Mouse (Mus musculus) limb, embryonic 14.5 days (tissue): Measurements from ENCODE around the gene Rhoh. TPM values are rescaled to one million over a fixed set of nuclear protein-coding genes. Genes with fewer than 3 reads are reported as not detected.

Source experiments
- ATAC-seq: fragments of 200-750 bp; cut with Nextera tagmentation; 2 replicates; pipeline ENCODE4 v1.8.0; 2017; ENCODE audit warnings: low read depth, moderate number of reproducible peaks, moderate TSS enrichment; ENCODE audit not compliant: low FRiP score
- DNase-seq: peaks from one replicate; pipeline ENCODE4 v3.0.0-alpha.2; 2015; ENCODE audit warnings: low spot score
- H3K27ac ChIP-seq: fragments of 300-500 bp; sonication (generic); replicated peaks from 2 replicates; pipeline ENCODE4 v1.5.1; 2014; ENCODE audit warnings: low read depth, mild to moderate bottlenecking, low read length, moderate library complexity, mixed read lengths
- H3K27me3 ChIP-seq: fragments of 300-500 bp; sonication (generic); 2 replicates; pipeline ENCODE4 v1.6.1; 2014; ENCODE audit warnings: low read length, mixed read lengths; ENCODE audit not compliant: control insufficient read depth, insufficient read depth
- H3K36me3 ChIP-seq: fragments of 300-500 bp; sonication (generic); 2 replicates; pipeline ENCODE4 v1.6.1; 2014; ENCODE audit warnings: mild to moderate bottlenecking, low read length, moderate library complexity, mixed read lengths; ENCODE audit not compliant: control insufficient read depth, insufficient read depth
- H3K4me1 ChIP-seq: fragments of 300-500 bp; sonication (generic); 2 replicates; pipeline ENCODE4 v1.6.1; 2014; ENCODE audit warnings: antibody characterized with exemption, low read length, mixed read lengths; ENCODE audit not compliant: control insufficient read depth, insufficient read depth
- H3K4me2 ChIP-seq: fragments of 300-500 bp; sonication (generic); replicated peaks from 2 replicates; pipeline ENCODE4 v1.6.1; 2014; ENCODE audit warnings: low read depth, mild to moderate bottlenecking, low read length, moderate library complexity; ENCODE audit not compliant: severe bottlenecking
- H3K4me3 ChIP-seq: fragments of 300-500 bp; sonication (generic); replicated peaks from 2 replicates; pipeline ENCODE4 v1.5.1; 2014; ENCODE audit warnings: low read length
- H3K9ac ChIP-seq: fragments of 300-500 bp; sonication (generic); 2 replicates; pipeline ENCODE4 v1.6.1; 2014; ENCODE audit warnings: mild to moderate bottlenecking, low read depth, low read length, moderate library complexity; ENCODE audit not compliant: severe bottlenecking
- H3K9me3 ChIP-seq: fragments of 300-500 bp; sonication (generic); 2 replicates; pipeline ENCODE4 v1.6.1; 2016; ENCODE audit warnings: low read length; ENCODE audit not compliant: control insufficient read depth
- POLR2A ChIP-seq: fragments of 200-500 bp; IDR thresholded peaks from 2 replicates; pipeline ENCODE4 v1.8.0; 2012; ENCODE audit warnings: inconsistent platforms, mild to moderate bottlenecking, moderate library complexity, borderline replicate concordance; ENCODE audit not compliant: insufficient read depth, insufficient read length; ENCODE audit errors: extremely low read depth
- WGBS: fragments of 180-500 bp; shearing (Covaris S2); extraction: QIAGEN DNeasy Blood & Tissue Kit; methylation state at CpG from one replicate; pipeline ENCODE4 v1.1.7; 2014; 5-methylcytosine and 5-hydroxymethylcytosine counted together
- polyA plus RNA-seq, 2 experiments: library from polyadenylated mRNA; depleted of rRNA in 1 of 2; stranded (reverse) in 1 of 2; unstranded in 1 of 2; fragments of >200 nt; fragmentation: Nextera tagmentation in 1 of 2; extraction: Ambion mirVana in 1 of 2; gene quantifications; 2 replicates each; pipeline versions ENCODE4 v1.2.1 to v1.2.3; 2012 to 2014

Gene Rhoh
- polyA plus RNA-seq, 2 experiments = 1.4 to 2.0 TPM

- Histone ChIP-seq H3K27me3 (no peaks in the 10 kb centered on the region), H3K9me3 (no peaks in the 10 kb centered on the region), H3K36me3 (no peaks in the 10 kb centered on the region), H3K9ac (no peak overlapping the region), H3K4me3 (no peak overlapping the region), H3K27ac (no peak overlapping the region), H3K4me2 (no peak overlapping the region), H3K4me1 (peaks cover 4% of the 10 kb centered on the region; the same call in 1 of the 2 replicates)
- DNase-seq = no peak
- WGBS = 52% methylated on average over 5 of the region's 5 CpGs
- no peak for ATAC-seq
- no peak for TF ChIP-seq POLR2A
These were observed 22.3 kb downstream of the Rhoh start for GRCm38 (mm10) chr5:65883355-65883754.

GRCm38 (mm10) chr5:65885699-65886443, 24.9 kb downstream of the Rhoh start:
- no peaks in the 10 kb centered on the region for H3K36me3 ChIP-seq
- no peaks in the 10 kb centered on the region for H3K9me3 ChIP-seq
- DNase-seq = no peak
- no peak for ATAC-seq
- H3K9ac ChIP-seq = no peak overlapping the region
- H3K27ac ChIP-seq = no peak overlapping the region
- no peak overlapping the region for H3K4me3 ChIP-seq
- peaks cover 4% of the 10 kb centered on the region; the same call in 1 of the 2 replicates for H3K4me1 ChIP-seq
- TF ChIP-seq POLR2A = no peak
- 89% methylated on average over 15 of the region's 15 CpGs for WGBS
- H3K27me3 ChIP-seq = no peaks in the 10 kb centered on the region
- no peak overlapping the region for H3K4me2 ChIP-seq

DNA sequence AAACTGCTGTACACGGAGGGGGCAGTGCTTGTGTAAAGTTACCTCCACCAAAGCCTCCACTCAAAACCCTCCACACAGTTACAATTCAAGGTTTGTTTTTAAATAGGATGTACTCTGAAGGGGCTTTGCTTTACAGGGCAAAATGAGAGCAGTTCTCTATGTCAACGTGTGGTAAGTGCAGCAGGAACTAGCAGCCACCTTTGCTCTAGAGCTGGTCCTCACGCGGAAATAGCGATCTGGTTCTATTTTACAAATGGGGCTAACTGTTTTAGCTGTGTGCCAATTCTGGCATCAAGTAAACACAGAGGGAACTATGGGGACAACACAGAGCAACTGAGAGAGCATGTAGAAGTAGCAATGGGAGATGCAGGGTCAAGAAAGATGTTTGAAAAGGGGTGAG, 27.1 kb downstream of the Rhoh start:
- Histone ChIP-seq H3K9me3 (no peaks in the 10 kb centered on the region), H3K27ac (no peak overlapping the region)
- 90% methylated on average over 5 of the region's 5 CpGs for WGBS

GRCm38 (mm10) chr5:65888998-65889397, 28.0 kb downstream of the Rhoh start:
- H3K9ac ChIP-seq = no peak overlapping the region
- no peak for DNase-seq
- no peak for ATAC-seq
- no peak overlapping the region for H3K4me2 ChIP-seq
- H3K27me3 ChIP-seq = no peaks in the 10 kb centered on the region
- H3K27ac ChIP-seq = no peak overlapping the region
- H3K4me1 ChIP-seq = no peaks in the 10 kb centered on the region
- TF ChIP-seq POLR2A = no peak
- no peaks in the 10 kb centered on the region for H3K36me3 ChIP-seq
- no peak overlapping the region for H3K4me3 ChIP-seq
- 58% methylated on average over 5 of the region's 5 CpGs for WGBS
- no peaks in the 10 kb centered on the region for H3K9me3 ChIP-seq

More for the DNA sequence above, 27.1 kb downstream of the Rhoh start:
- H3K27me3 ChIP-seq = no peaks in the 10 kb centered on the region
- H3K4me2 ChIP-seq = no peak overlapping the region
- no peak overlapping the region for H3K9ac ChIP-seq
- no peaks in the 10 kb centered on the region for H3K36me3 ChIP-seq
- TF ChIP-seq POLR2A = no peak
- no peak overlapping the region for H3K4me3 ChIP-seq
- H3K4me1 ChIP-seq = 0 out of 2 replicates have a peak, but pooled peaks cover 4% of the 10 kb centered on the region
- DNase-seq (no peak), ATAC-seq (no peak)

DNA sequence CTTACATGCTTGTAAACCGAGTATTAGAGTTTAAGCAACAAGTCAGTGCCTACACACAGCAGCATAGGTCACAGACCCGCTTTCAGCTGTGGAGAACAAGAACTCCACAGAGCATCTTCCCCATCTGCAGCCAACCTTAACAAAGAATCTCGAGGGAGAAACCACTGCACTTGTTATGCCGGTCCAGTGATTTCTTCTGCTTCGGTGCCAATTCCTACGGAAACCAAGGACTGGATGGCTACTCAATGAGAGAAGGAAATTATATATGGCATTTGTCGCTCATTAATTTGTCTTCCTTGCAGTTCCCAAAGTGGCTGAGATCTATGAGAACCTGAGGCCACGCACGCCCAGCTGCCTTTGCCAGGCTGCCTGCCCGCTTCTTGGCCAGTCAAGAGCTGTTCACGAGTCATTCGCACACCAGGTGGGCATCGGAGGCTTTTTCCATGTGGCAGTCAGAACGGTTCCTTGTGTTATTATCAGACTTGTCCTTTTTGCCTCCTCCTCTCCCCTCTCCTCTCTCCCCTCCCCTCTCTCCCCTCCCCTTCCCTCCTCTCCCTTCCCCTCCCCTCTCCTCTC, 30.3 kb downstream of the Rhoh start:
- DNase-seq (no peak), ATAC-seq (no peak)
- H3K9ac ChIP-seq = no peak overlapping the region
- no peak overlapping the region for H3K4me2 ChIP-seq
- WGBS = 78% methylated on average over 14 of the region's 14 CpGs
- no peaks in the 10 kb centered on the region for H3K27me3 ChIP-seq
- no peaks in the 10 kb centered on the region for H3K36me3 ChIP-seq
- no peaks in the 10 kb centered on the region for H3K4me1 ChIP-seq
- H3K9me3 ChIP-seq = no peaks in the 10 kb centered on the region
- H3K27ac ChIP-seq = no peak overlapping the region
- no peak overlapping the region for H3K4me3 ChIP-seq
- TF ChIP-seq POLR2A = no peak
